Mouse (Mus musculus): ENCODE measurements around the gene Ap1ar.
"Not testable (repeated sequence)": the region's sequence is repeated elsewhere in the genome, so short reads cannot be mapped to it uniquely, and the experiment has no call there.

Ap1ar gene

GRCm38 (mm10) chr3:127793022-127793421 lies 44.3 kb downstream of the Ap1ar start:
- peak; percentile 29 for DNase-seq

- DNase-seq, result no peak
Measured at GRCm38 (mm10) chr3:127791595-127792561, 45.4 kb downstream of the Ap1ar start.

- peak; percentile 6 for DNase-seq
Measured at GRCm38 (mm10) chr3:127791056-127791483, 46.3 kb downstream of the Ap1ar start.

GRCm38 (mm10) chr3:127790234-127791055 lies 46.9 kb downstream of the Ap1ar start:
- peak; percentile 49 for DNase-seq

GRCm38 (mm10) chr3:127789500-127790191 lies 47.7 kb downstream of the Ap1ar start, which contains the start of gene Tifa:
TSS of gene Tifa (plus strand) at chr3:127789805.
- DNase-seq, result peak; percentile 67

- DNase-seq, result no peak
Measured at GRCm38 (mm10) chr3:127788919-127789318, 48.4 kb downstream of the Ap1ar start.

- DNase-seq, result no peak
Measured at GRCm38 (mm10) chr3:127788038-127788437, 49.3 kb downstream of the Ap1ar start.

- DNase-seq, result no peak
Measured at GRCm38 (mm10) chr3:127787032-127787431, 50.3 kb downstream of the Ap1ar start.

GRCm38 (mm10) chr3:127783680-127784079 lies 53.6 kb downstream of the Ap1ar start:
- not testable (repeated sequence) for DNase-seq

GRCm38 (mm10) chr3:127782921-127783320 lies 54.4 kb downstream of the Ap1ar start:
- DNase-seq, result no peak

GRCm38 (mm10) chr3:127780921-127781320 lies 56.4 kb downstream of the Ap1ar start:
- DNase-seq, result peak; percentile 22

- DNase-seq, result peak; percentile 75
Measured at GRCm38 (mm10) chr3:127780021-127780644, 57.2 kb downstream of the Ap1ar start, which contains the start of gene Alpk1. TSS of gene Alpk1 (minus strand) at chr3:127780527.

GRCm38 (mm10) chr3:127769146-127769545 lies 68.2 kb downstream of the Ap1ar start:
- no peak for DNase-seq

GRCm38 (mm10) chr3:127765971-127766370 lies 71.4 kb downstream of the Ap1ar start:
- DNase-seq, result no peak

GRCm38 (mm10) chr3:127764541-127764940 lies 72.8 kb downstream of the Ap1ar start:
- DNase-seq, result no peak

GRCm38 (mm10) chr3:127763076-127763612 lies 74.2 kb downstream of the Ap1ar start:
- DNase-seq, result peak; percentile 52

- no peak for DNase-seq
Measured at GRCm38 (mm10) chr3:127762403-127762802, 74.9 kb downstream of the Ap1ar start.

GRCm38 (mm10) chr3:127759212-127759611 lies 78.1 kb downstream of the Ap1ar start:
- DNase-seq, result peak; percentile 11

GRCm38 (mm10) chr3:127758806-127759205 lies 78.5 kb downstream of the Ap1ar start:
- DNase-seq, result no peak

- DNase-seq, result no peak
Measured at GRCm38 (mm10) chr3:127757886-127758301, 79.4 kb downstream of the Ap1ar start.
